Mouse (Mus musculus) midbrain, embryonic 10.5 days (tissue): ENCODE results near the gene Iqsec1. TPM values are rescaled to one million over a fixed set of nuclear protein-coding genes. Genes with fewer than 3 reads are reported as not detected.
A peak's percentile ranks its signal among the peaks of the same experiment; 100 is the strongest.

Experiments used
- DNase-seq: peaks from one replicate; pipeline ENCODE4 v3.0.0-alpha.2; 2017; ENCODE audit warnings: low spot score
- H3K27ac ChIP-seq: fragments of 300-500 bp; sonication (generic); replicated peaks from 2 replicates; pipeline ENCODE4 v1.5.1; 2016; ENCODE audit warnings: mild to moderate bottlenecking
- H3K27me3 ChIP-seq: fragments of 300-500 bp; sonication (generic); 2 replicates; pipeline ENCODE4 v1.6.1; 2016; ENCODE audit warnings: low read depth, mild to moderate bottlenecking; ENCODE audit not compliant: poor library complexity, severe bottlenecking
- H3K36me3 ChIP-seq: fragments of 300-500 bp; sonication (generic); 2 replicates; pipeline ENCODE4 v1.6.1; 2016; ENCODE audit warnings: mild to moderate bottlenecking, moderate library complexity
- H3K4me1 ChIP-seq: fragments of 300-500 bp; sonication (generic); 2 replicates; pipeline ENCODE4 v1.6.1; 2016
- H3K4me3 ChIP-seq: fragments of 300-500 bp; sonication (generic); 2 replicates; pipeline ENCODE4 v1.5.1; 2016; ENCODE audit warnings: mild to moderate bottlenecking, moderate library complexity
- H3K9me3 ChIP-seq: fragments of 300-500 bp; sonication (generic); replicated peaks from 2 replicates; pipeline ENCODE4 v1.6.1; 2016; ENCODE audit warnings: mild to moderate bottlenecking
- WGBS: fragments of 180-500 bp; shearing (Covaris S2); methylation state at CpG from one replicate; pipeline ENCODE4 v1.1.7; 2016; 5-methylcytosine and 5-hydroxymethylcytosine counted together
- polyA plus RNA-seq: library from polyadenylated mRNA; unstranded; fragments of >200 nt; fragmentation: Nextera tagmentation; extraction: Ambion mirVana; gene quantifications from 2 replicates; pipeline ENCODE4 v1.2.1, GENCODE M21; 2016

Gene Iqsec1
- polyA plus RNA-seq, 1 experiment from 2014 or later: 9.3 TPM

DNA sequence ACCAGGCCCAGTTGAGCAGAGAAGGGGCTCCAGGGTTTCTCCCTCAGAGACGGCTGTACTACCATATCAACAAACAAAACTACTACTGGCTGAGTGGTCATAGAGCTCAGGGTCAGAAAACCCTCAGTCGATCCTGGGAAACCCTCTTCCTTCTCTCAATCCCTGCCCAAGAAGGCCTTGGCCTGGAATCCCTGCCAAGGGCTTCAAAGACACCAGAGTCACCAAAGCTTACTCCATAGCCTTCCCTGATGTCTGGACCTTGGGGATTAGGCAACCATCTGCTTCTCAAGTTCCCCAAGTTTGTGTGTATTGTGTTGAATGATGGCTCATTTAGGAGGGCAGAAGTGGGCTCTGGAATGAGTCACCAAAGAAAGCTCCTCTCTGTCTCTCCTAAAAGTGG, 296.6 kb downstream of the Iqsec1 start:
- 84% methylated on average over 2 of the region's 2 CpGs for WGBS
- Histone ChIP-seq H3K27me3 (no peaks in the 10 kb centered on the region), H3K36me3 (peaks cover 80% of the 10 kb centered on the region), H3K27ac (no peak overlapping the region), H3K4me3 (no peak overlapping the region), H3K4me1 (no peaks in the 10 kb centered on the region), H3K9me3 (no peaks in the 10 kb centered on the region)
- DNase-seq: no peak

DNA sequence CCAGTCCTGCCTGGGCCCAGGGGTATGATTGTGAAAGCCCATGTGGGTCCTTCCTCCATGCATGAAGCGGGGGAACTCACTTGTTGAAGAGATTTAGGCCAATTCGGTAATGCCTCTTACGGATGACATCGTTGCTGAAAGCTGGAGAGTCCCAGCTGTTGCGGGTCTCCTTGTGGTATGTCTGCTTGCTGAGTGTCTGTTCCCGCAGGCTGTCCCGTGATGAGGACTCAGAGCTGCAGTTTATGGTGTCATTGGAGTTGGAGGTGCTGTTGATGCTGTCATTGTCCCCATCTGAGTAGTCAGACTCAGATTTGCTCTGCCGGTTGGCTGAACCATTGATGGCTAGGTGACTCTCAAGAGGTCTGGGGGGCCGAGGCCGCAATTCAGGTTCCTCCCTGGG, 299.0 kb downstream of the Iqsec1 start:
- no peaks in the 10 kb centered on the region for H3K9me3 ChIP-seq
- H3K27ac ChIP-seq: no peak overlapping the region
- no peaks in the 10 kb centered on the region for H3K4me1 ChIP-seq
- peaks cover 91% of the 10 kb centered on the region for H3K36me3 ChIP-seq
- no peak overlapping the region for H3K4me3 ChIP-seq
- 92% methylated on average over 10 of the region's 10 CpGs for WGBS
- no peak for DNase-seq
- no peaks in the 10 kb centered on the region for H3K27me3 ChIP-seq

DNA sequence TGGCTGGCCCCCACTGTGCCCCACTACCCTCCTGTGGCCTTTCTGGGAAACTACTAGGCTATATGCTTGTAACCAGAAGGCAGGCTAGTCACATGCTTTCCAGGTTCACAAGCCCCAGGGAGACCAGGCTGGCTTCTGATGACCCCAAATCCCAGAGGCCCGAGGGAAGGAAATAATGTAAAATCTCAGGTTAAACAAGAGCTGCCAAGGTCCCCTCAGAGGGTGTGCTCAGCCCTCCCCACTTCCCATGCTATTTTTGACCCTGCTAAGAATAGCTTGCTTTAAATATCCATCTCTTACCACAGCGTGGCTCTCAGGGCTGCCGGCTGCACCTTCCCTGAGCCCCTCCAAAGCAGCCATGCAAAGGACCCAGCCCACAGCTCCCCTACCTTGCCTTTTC, 299.7 kb downstream of the Iqsec1 start:
- H3K4me3 ChIP-seq: no peak overlapping the region
- no peaks in the 10 kb centered on the region; the same call in 1 of the 2 replicates for H3K4me1 ChIP-seq
- H3K27me3 ChIP-seq: no peaks in the 10 kb centered on the region
- no peaks in the 10 kb centered on the region for H3K9me3 ChIP-seq
- no peak overlapping the region for H3K27ac ChIP-seq
- 80% methylated on average over 3 of the region's 3 CpGs for WGBS
- peaks cover 91% of the 10 kb centered on the region for H3K36me3 ChIP-seq
- DNase-seq: no peak

DNA sequence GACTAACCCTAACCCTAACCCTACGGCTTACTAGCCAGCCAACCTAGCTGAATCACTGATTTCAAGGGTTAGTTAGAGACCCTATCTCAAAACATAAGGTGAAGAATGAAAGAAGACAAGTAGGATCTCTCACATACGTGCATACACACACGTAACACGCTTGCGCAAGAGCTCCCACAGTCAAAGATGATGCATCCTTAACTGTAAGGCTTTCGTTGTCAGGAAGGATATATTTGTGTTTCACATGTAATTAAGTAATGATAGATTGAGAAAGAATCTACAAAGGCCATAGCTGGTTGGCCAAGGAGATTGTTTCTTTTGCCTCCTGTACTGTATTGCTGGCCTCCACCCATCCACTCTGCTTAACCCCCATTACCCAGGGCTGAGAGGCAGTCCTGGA, 300.5 kb downstream of the Iqsec1 start:
- Histone ChIP-seq H3K4me3 (no peak overlapping the region), H3K9me3 (no peaks in the 10 kb centered on the region), H3K4me1 (no peaks in the 10 kb centered on the region; the same call in 1 of the 2 replicates), H3K36me3 (peaks cover 91% of the 10 kb centered on the region), H3K27ac (no peak overlapping the region), H3K27me3 (no peaks in the 10 kb centered on the region)
- WGBS: 97% methylated on average over 6 of the region's 6 CpGs
- no peak for DNase-seq

DNA sequence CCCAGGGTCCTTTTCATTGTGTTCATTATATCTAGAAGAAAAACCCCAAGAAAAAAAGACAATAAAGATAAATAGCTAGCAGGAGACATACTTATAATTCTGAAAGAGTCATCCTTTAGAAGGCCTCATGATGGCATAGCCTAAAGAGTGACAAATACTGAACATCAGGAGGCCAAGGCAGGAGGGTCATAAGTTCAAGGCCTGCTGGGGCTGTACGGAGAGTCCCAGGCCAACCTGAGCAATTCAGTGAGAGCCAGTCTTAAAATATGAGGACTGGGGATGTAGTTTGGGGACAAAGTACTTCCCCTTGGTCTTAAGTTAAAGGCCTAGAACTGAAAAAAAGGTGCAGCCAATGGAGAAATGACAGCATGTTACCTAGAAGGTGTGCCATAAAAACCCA, 301.7 kb downstream of the Iqsec1 start:
- no peaks in the 10 kb centered on the region; the same call in 1 of the 2 replicates for H3K4me1 ChIP-seq
- no peak for DNase-seq
- 79% methylated on average over 1 of the region's 1 CpGs for WGBS
- H3K4me3 ChIP-seq: no peak overlapping the region
- H3K27ac ChIP-seq: no peak overlapping the region
- peaks cover 90% of the 10 kb centered on the region for H3K36me3 ChIP-seq
- H3K9me3 ChIP-seq: no peaks in the 10 kb centered on the region
- no peaks in the 10 kb centered on the region for H3K27me3 ChIP-seq

DNA sequence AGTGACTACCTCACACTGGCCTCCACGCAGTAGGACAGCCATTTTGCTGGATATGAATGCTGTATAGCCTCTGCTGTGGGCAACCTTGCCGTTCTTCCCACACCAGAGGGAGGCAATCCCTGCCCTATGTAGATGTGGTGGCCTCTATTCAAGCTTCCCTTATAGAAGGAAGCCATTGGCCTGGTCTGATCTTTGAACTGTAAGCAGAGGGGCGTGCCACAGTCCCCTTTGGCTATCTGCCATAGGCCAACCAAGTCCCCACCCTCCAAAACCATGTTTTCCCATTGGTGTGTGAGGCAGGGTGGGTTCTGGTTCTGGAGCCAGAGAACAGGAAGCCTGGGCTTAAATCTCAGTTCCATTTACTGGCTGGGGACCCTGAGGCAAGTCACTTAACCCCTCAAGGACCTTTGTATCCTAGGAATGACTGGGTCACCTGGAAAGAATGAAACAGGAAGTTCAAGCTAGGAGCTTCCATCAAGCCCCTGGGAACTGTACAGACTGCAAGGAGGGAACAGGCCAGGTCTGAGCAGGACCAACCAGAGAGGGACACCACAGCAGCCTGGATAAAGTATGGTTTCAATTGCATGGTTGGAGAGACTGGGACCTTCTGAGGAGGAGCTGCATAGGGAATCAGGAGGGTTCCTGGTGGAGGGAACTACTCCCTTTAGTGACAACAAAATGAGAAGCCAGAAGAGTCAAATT, 304.5 kb downstream of the Iqsec1 start:
- H3K9me3 ChIP-seq: no peaks in the 10 kb centered on the region
- H3K27ac ChIP-seq: no peak overlapping the region
- no peaks in the 10 kb centered on the region for H3K27me3 ChIP-seq
- 91% methylated on average over 3 of the region's 3 CpGs for WGBS
- peaks cover 3% of the 10 kb centered on the region; the same call in 1 of the 2 replicates for H3K4me1 ChIP-seq
- peaks cover 84% of the 10 kb centered on the region for H3K36me3 ChIP-seq
- no peak overlapping the region for H3K4me3 ChIP-seq
- no peak for DNase-seq

DNA sequence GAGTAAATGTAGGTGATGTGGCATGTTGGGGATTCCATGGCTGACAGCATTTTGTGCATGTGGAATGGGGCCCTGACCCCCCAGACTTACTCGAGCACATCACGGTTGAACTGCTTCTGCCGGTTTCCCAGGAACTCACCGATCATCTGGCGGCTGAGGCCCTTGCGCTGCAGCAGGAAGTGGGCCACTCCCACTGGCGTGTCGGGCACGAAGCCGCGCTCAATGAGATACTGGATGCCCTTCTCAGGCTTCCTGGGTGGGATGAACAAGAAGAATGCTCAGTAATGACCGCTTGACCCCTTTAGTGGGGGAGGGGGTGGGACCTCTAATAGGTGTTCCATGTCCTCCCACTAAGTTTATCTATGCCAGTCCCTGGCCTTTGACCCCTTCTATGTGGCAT, 308.1 kb downstream of the Iqsec1 start:
- Histone ChIP-seq H3K9me3 (no peaks in the 10 kb centered on the region), H3K4me1 (peaks cover 6% of the 10 kb centered on the region; the same call in 1 of the 2 replicates), H3K36me3 (peaks cover 89% of the 10 kb centered on the region), H3K4me3 (no peak overlapping the region), H3K27ac (no peak overlapping the region), H3K27me3 (no peaks in the 10 kb centered on the region)
- WGBS: 90% methylated on average over 12 of the region's 12 CpGs
- no peak for DNase-seq

DNA sequence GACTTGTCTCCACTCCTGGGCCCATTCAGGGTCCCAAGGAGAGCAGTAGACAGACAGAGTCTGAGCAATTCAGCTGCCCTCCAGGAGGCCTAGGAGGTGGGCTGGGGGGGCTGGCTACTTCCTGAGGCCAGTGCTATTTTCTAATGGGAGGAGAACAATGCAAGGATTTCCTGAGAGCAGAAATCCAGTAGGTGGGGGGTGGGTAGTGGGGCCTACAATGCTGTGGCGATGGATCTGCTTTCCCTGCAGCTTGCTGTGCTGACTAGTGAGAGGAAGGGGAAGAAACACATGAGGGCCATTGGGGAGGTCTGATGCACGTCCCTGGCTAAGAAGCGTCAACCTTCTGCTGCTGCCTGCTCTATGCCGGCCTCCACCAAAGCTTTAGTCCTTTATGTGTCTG, 309.7 kb downstream of the Iqsec1 start:
- Histone ChIP-seq H3K4me3 (no peak overlapping the region), H3K36me3 (peaks cover 92% of the 10 kb centered on the region), H3K9me3 (no peaks in the 10 kb centered on the region), H3K4me1 (peaks cover 6% of the 10 kb centered on the region; the same call in 1 of the 2 replicates), H3K27ac (no peak overlapping the region), H3K27me3 (no peaks in the 10 kb centered on the region)
- 57% methylated on average over 4 of the region's 4 CpGs for WGBS
- DNase-seq: no peak

DNA sequence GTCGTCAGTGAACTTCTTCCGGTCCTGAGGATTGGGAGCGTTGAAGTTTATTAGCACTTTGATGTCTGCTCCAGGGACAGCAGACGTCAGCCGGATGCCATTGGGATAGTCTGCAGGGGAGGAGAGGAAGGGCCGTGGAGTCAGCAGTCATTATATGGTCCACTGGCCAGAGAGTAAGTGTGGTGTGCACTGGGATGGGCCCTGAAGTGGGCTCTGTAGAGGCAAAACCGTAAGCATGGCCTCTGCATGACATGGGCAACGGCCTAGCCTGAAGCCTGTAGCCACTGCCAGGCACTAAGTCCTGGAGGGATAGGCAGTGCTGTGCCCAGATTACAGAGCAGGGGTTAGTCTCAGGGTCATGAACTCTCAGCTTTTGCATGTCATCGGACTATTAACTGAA, 319.8 kb downstream of the Iqsec1 start:
- 82% methylated on average over 9 of the region's 9 CpGs for WGBS
- Histone ChIP-seq H3K4me3 (no peak overlapping the region), H3K27me3 (no peaks in the 10 kb centered on the region), H3K9me3 (no peaks in the 10 kb centered on the region), H3K4me1 (no peaks in the 10 kb centered on the region), H3K36me3 (peaks cover 100% of the 10 kb centered on the region), H3K27ac (no peak overlapping the region)
- DNase-seq: no peak

DNA sequence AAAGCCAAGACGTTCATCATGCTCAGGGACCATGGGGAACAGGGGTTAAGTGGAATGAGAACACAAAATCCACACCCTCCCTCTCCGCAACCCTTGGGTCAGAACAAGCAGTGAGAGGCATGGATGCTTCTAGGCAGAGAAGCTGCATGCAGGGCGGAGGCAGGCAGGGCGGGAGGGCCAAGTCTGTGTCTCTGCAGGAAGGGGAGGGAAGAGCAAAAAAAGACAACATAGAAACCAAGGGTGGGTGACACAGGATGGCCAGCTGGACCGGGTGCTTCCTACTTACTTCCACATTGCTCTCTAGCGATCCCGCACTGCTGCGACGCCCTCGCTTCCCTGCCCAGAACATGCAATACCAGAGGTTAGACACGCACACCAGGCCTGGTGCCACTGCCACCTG, 324.7 kb downstream of the Iqsec1 start:
- H3K9me3 ChIP-seq: no peaks in the 10 kb centered on the region
- no peak for DNase-seq
- WGBS: 82% methylated on average over 11 of the region's 11 CpGs
- peaks cover 12% of the 10 kb centered on the region; the same call in 1 of the 2 replicates for H3K4me1 ChIP-seq
- no peak overlapping the region for H3K4me3 ChIP-seq
- no peaks in the 10 kb centered on the region for H3K27me3 ChIP-seq
- H3K36me3 ChIP-seq: peaks cover 81% of the 10 kb centered on the region
- H3K27ac ChIP-seq: no peak overlapping the region

DNA sequence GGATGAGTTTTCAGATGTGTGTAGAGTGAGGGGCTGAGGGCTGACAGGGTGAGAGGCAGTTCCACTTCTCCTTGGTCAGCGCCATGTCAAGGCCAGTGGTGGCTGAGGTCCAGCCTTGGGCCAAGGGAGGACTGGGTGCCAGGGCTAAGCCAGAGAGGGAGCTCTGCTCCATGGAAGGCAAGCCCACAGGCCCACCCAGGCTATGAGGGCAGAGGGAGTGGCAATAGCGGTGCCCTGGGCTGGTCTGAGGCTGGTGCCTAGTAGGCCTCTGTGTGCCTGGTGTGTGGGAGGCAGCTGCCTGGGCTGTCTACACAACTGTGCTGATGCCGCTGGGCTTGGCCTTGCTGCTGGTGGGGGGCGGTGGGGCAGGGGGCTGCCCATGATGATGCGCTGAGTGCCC, 326.3 kb downstream of the Iqsec1 start:
- Histone ChIP-seq H3K4me3 (no peak overlapping the region), H3K27me3 (no peaks in the 10 kb centered on the region), H3K4me1 (peaks cover 12% of the 10 kb centered on the region; the same call in 1 of the 2 replicates), H3K36me3 (peaks cover 65% of the 10 kb centered on the region), H3K9me3 (no peaks in the 10 kb centered on the region), H3K27ac (peak overlapping the region; percentile 58)
- no peak for DNase-seq
- WGBS: 89% methylated on average over 5 of the region's 5 CpGs

DNA sequence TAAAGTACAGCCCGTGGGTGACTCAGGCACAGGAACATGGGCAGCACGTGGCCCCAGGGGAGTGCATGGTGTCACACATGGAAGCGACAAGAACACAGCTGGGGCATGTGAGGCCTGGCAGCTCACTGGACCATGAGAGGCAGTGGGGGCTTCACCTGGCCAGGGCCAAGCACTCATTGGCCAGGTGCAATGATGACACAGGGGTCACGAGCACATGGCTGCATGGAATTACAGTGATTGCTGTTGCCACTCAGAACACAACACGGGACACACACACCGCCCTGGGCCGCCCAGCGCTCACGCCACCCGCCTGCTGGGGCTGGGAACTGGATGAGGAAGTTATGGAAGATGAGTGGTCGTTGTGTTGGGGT, 327.5 kb downstream of the Iqsec1 start:
- no peak for DNase-seq
- Histone ChIP-seq H3K27ac (no peak overlapping the region), H3K4me3 (no peak overlapping the region), H3K4me1 (peaks cover 12% of the 10 kb centered on the region; the same call in 1 of the 2 replicates), H3K9me3 (no peaks in the 10 kb centered on the region), H3K27me3 (no peaks in the 10 kb centered on the region), H3K36me3 (peaks cover 54% of the 10 kb centered on the region)
- WGBS: 89% methylated on average over 11 of the region's 11 CpGs

DNA sequence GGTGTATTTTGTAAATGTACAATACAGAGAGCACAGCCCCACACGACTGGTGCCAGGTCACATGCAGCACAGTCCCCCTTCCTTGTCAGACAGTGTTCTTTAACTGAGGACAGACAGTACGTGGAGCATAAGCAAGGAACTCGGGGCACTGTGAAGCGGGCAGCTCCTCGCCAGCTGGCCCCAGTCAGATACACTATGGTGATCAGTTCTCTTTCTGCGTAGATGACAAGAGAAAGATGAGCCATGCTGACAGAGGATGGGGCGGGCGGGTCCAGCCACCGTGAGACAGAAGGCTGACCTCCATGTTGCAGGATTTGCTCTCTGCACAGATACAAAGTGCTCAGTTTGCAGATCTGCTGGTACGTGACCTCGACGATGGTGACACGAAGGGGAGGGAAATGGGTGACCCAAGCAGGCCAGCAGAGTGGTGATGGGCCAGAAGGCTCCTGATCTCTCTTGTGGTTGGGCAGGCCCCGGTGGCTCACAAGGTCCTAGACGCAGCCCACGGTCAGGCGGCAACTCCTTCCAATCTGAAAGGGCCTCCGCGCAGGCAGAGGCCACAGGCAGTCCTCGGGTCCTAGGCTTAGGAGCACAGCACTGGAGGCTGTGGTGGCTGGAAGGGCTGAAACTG, 328.0 kb downstream of the Iqsec1 start:
- Histone ChIP-seq H3K4me1 (peaks cover 12% of the 10 kb centered on the region; the same call in 1 of the 2 replicates), H3K27ac (no peak overlapping the region), H3K9me3 (no peaks in the 10 kb centered on the region), H3K36me3 (peaks cover 49% of the 10 kb centered on the region), H3K27me3 (no peaks in the 10 kb centered on the region), H3K4me3 (no peak overlapping the region)
- DNase-seq: no peak
- 85% methylated on average over 20 of the region's 20 CpGs for WGBS
